Mouse (Mus musculus): ENCODE results near the gene Aga.

DNA sequence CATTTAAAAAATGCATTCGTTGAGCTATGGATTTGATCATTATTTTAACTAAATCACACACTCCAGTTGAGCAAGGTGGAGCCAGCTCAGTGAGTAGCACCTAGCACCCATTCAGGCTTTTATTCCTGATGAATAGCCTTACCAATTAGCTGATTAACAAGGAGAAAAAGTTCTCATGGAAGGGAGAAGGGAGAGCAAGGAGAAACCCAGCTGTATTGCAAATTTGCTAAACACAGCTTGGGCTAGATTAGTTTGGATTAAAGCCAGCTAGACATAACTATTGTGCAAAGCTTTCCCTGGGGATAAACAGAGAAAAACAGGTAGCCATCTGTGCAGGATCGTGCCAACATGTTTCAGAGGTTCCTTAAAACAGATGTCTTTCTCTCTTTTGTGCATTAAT is 22.5 kb upstream of the Aga start:
- no peak for TF ChIP-seq CTCF (IDR thresholded peaks at IDR 0.05; ENCODE audit: borderline replicate concordance, insufficient read depth, low read length)
- TF ChIP-seq POLR2A (IDR thresholded peaks at IDR 0.05; ENCODE audit: low read depth, low read length), result no peak

Measured in embryonic fibroblast, embryonic 13.5 days (primary cell).